Mouse (Mus musculus): ENCODE measurements at regions not wholly inside any gene's neighbourhood (a gene's known extent, or its start where the extent isn't known, plus 50 kb on each side); places are given as distances from the start of the nearest gene placed in this dataset.

DNA sequence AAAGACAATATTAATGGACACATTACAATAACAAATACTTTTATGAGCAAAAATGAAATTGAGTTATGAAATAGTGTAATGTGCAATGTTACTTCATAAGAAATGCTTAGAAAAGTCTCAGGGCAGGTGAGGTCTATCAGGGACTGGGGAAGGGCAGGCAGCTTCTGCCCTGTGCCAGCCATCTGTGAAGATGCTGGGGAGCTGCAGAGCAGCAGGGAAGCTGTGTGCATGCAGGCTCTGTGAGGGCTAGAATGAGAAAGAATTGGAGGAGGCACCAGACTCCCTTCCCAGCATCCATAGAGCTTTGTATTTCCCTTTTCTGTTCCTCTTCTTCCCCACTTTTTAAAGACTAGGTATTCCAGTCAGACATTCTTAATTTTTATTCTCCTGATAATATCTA is 281.8 kb downstream of the Mef2c start:
- TF ChIP-seq CTCF (IDR thresholded peaks at IDR 0.05; ENCODE audit: extremely low read depth, insufficient read depth, insufficient read length, insufficient replicate concordance) = no peak
- no peak for TF ChIP-seq POLR2A (IDR thresholded peaks at IDR 0.05; ENCODE audit: low read depth, low read length)
